Mouse (Mus musculus) adrenal gland, adult 18-20 months (tissue): ENCODE data around the gene Zmynd12. TPM values are rescaled to one million over a fixed set of nuclear protein-coding genes. Genes with fewer than 3 reads are reported as not detected.

ENCODE experiments used
- DNase-seq, 2 experiments: peaks; one replicate each; pipeline ENCODE4 v3.0.0; 2021 to 2022; ENCODE audit warnings: low spot score in 2 of 2
- total RNA-seq, 2 experiments: library from RNA; stranded (reverse); gene quantifications; 1 replicate in 1 of 2; 2 replicates in 1 of 2; pipeline ENCODE4 v1.2.3; 2021

The Zmynd12 gene
- total RNA-seq, 2 experiments from 2014 or later: 2.6 to 2.8 TPM

- no peak for DNase-seq
Measured at GRCm38 (mm10) chr4:119498319-119498848, 75.8 kb downstream of the Zmynd12 start.

GRCm38 (mm10) chr4:119511591-119511990 is 89.0 kb downstream of the Zmynd12 start:
- DNase-seq: no peak

- no peak for DNase-seq
Measured at GRCm38 (mm10) chr4:119512731-119513141, 90.1 kb downstream of the Zmynd12 start.

Other genes with a start within 250 kb of the Zmynd12 start
- 10 to 100 TPM; 12.0 to 19.4 TPM for gene Zfp691, start 248.6 kb upstream of the Zmynd12 start, total RNA-seq
- under 1 TPM; 0.06 to 0.10 TPM for gene Ermap, start 232.8 kb upstream of the Zmynd12 start, total RNA-seq
- gene Svbp, start 227.5 kb upstream of the Zmynd12 start, total RNA-seq: 10 to 100 TPM; 13.8 to 17.0 TPM
- not detected for gene Tmem269, start 204.6 kb upstream of the Zmynd12 start, total RNA-seq
- 10 to 100 TPM; 22.8 to 33.3 TPM for gene AU022252, start 190.1 kb upstream of the Zmynd12 start, total RNA-seq
- gene P3h1, start 189.9 kb upstream of the Zmynd12 start, total RNA-seq: 10 to 100 TPM; 16.0 to 23.5 TPM
- under 1 TPM in 1 of 2 experiments, not detected in 1; 0.06 TPM for gene Cldn19, start 167.4 kb upstream of the Zmynd12 start, total RNA-seq
- 100 to 1,000 TPM; 714 to 717 TPM for gene Ybx1, start 128.2 kb upstream of the Zmynd12 start, total RNA-seq
- gene Ppih, start 102.3 kb upstream of the Zmynd12 start, total RNA-seq: 10 to 100 TPM; 16.7 to 17.6 TPM
- gene Ccdc30, start 7.3 kb upstream of the Zmynd12 start, total RNA-seq: 1 to 10 TPM; 8.2 to 8.7 TPM
- gene Ppcs, start 394 bp upstream of the Zmynd12 start, total RNA-seq: 10 to 100 TPM; 39.4 to 41.0 TPM
- under 1 TPM; 0.10 to 0.13 TPM for gene Rimkla, start 69.8 kb downstream of the Zmynd12 start, total RNA-seq
- 10 to 100 TPM; 39.0 to 41.6 TPM for gene Foxj3, start 114.2 kb downstream of the Zmynd12 start, total RNA-seq
- gene Frg2f1, start 116.7 kb downstream of the Zmynd12 start, total RNA-seq: 1 to 10 TPM; 6.8 to 9.7 TPM
- not detected for gene Guca2a, start 214.9 kb downstream of the Zmynd12 start, total RNA-seq
- under 1 TPM in 1 of 2 experiments, not detected in 1; 0.56 TPM for gene Guca2b, start 236.1 kb downstream of the Zmynd12 start, total RNA-seq